Mouse (Mus musculus): Measurements from ENCODE around the gene Ssmem1. TPM values are rescaled to one million over a fixed set of nuclear protein-coding genes. Genes with fewer than 3 reads are reported as not detected.

The Ssmem1 gene
- total RNA-seq (2023) = 1 to 10 TPM in 1 of 2 experiments, under 1 TPM in 1; 0.81 to 1.7 TPM

GRCm38 (mm10) chr6:30509265-30510239, at the start of gene Ssmem1, which contains the start of gene Tmem209:
TSS of gene Ssmem1 (plus strand) at chr6:30509849.
TSS of gene Tmem209 (minus strand) at chr6:30509783.

GRCm38 (mm10) chr6:30541009-30541799, 31.6 kb downstream of the Ssmem1 start, which contains the start of gene Cpa2:
TSS of gene Cpa2 (plus strand) at chr6:30541582.

DNA sequence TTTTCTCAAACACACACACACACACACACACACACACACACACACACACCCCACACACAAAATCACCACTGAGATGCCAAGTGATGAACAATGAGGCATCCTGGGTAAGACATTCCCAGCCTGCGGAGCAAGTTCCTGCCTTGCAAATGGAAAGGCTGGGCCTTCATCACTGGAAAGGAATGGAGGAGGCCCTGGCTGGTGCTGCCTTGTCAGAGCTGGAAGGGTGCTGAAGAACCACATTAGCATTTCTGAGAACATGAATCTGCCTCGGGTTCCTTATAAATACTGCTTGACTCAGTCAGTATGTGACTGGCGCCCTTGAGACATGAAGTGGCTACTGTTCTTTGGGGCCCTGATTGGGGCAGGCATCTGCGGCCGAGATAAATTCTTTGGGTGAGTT, 58.4 kb downstream of the Ssmem1 start, which contains the start of gene Cpa4:
TSS of gene Cpa4 (plus strand) at position 301 of the 400 bp plus-strand sequence.

Other genes with a start within 250 kb of the Ssmem1 start
- 10 to 100 TPM; 56.0 to 63.2 TPM for gene Ube2h, start 205.3 kb upstream of the Ssmem1 start, total RNA-seq (2023)
- gene Zc3hc1, start 118.8 kb upstream of the Ssmem1 start, total RNA-seq (2023) = 10 to 100 TPM; 13.5 to 15.7 TPM
- 10 to 100 TPM; 28.1 to 31.7 TPM for gene Klhdc10, start 108.0 kb upstream of the Ssmem1 start, total RNA-seq (2023)
- 10 to 100 TPM; 20.9 to 21.5 TPM for gene Tmem209, start 66 bp upstream of the Ssmem1 start, total RNA-seq (2023)
- not detected for gene Cpa2, start 31.7 kb downstream of the Ssmem1 start, total RNA-seq (2023)
- not detected for gene Cpa4, start 58.5 kb downstream of the Ssmem1 start, total RNA-seq (2023)
- not detected for gene Cpa5, start 101.2 kb downstream of the Ssmem1 start, total RNA-seq (2023)
- not detected for gene Cpa1, start 129.4 kb downstream of the Ssmem1 start, total RNA-seq (2023)
- 1 to 10 TPM; 2.0 to 3.0 TPM for gene Cep41, start 183.9 kb downstream of the Ssmem1 start, total RNA-seq (2023)
- under 1 TPM in 1 of 2 experiments, not detected in 1; 0.48 TPM for gene Mest, start 213.7 kb downstream of the Ssmem1 start, total RNA-seq (2023)